Mouse (Mus musculus): Measurements from ENCODE around the gene Phf21a. TPM values are rescaled to one million over a fixed set of nuclear protein-coding genes. Genes with fewer than 3 reads are reported as not detected.
A peak's percentile ranks its signal among the peaks of the same experiment; 100 is the strongest.

The Phf21a gene
- polyA plus RNA-seq, 1 experiment from 2014 or later: 34.1 TPM

- Histone ChIP-seq H3K9me3 (ENCODE audit: control insufficient read depth, low read length) (no peaks in the 10 kb centered on the region), H3K4me1 (ENCODE audit: control insufficient read depth, insufficient read depth, low read length) (no peaks in the 10 kb centered on the region), H3K4me3 (ENCODE audit: low read depth, low read length) (no peak overlapping the region), H3K9ac (ENCODE audit: low read length) (no peak overlapping the region), H3K27me3 (ENCODE audit: control insufficient read depth, insufficient read depth, low read length) (no peaks in the 10 kb centered on the region), H3K36me3 (ENCODE audit: control insufficient read depth, insufficient read depth, low read length) (no peaks in the 10 kb centered on the region), H3K4me2 (ENCODE audit: low read depth) (no peak overlapping the region), H3K27ac (ENCODE audit: low read depth, low read length) (no peak overlapping the region)
- 68% methylated on average over 7 of the region's 7 CpGs for WGBS
- ATAC-seq (ENCODE audit: insufficient read depth, low FRiP score, low TSS enrichment) (no peak), DNase-seq (ENCODE audit: low spot score) (no peak)
Measured at GRCm38 (mm10) chr2:92174265-92174664, 81.3 kb downstream of the Phf21a start.

GRCm38 (mm10) chr2:92175002-92175401 is 82.1 kb downstream of the Phf21a start:
- 95% methylated on average over 4 of the region's 4 CpGs for WGBS
- no peaks in the 10 kb centered on the region for H3K4me1 ChIP-seq (ENCODE audit: control insufficient read depth, insufficient read depth, low read length)
- ATAC-seq (ENCODE audit: insufficient read depth, low FRiP score, low TSS enrichment) (no peak), DNase-seq (ENCODE audit: low spot score) (no peak)
- no peaks in the 10 kb centered on the region for H3K36me3 ChIP-seq (ENCODE audit: control insufficient read depth, insufficient read depth, low read length)
- H3K4me2 ChIP-seq (ENCODE audit: low read depth): no peak overlapping the region
- no peaks in the 10 kb centered on the region for H3K27me3 ChIP-seq (ENCODE audit: control insufficient read depth, insufficient read depth, low read length)
- H3K9ac ChIP-seq (ENCODE audit: low read length): no peak overlapping the region
- H3K9me3 ChIP-seq (ENCODE audit: control insufficient read depth, low read length): no peaks in the 10 kb centered on the region
- no peak overlapping the region for H3K27ac ChIP-seq (ENCODE audit: low read depth, low read length)
- H3K4me3 ChIP-seq (ENCODE audit: low read depth, low read length): no peak overlapping the region

GRCm38 (mm10) chr2:92176292-92176691 is 83.4 kb downstream of the Phf21a start:
- H3K9me3 ChIP-seq (ENCODE audit: control insufficient read depth, low read length): no peaks in the 10 kb centered on the region
- no peaks in the 10 kb centered on the region for H3K4me1 ChIP-seq (ENCODE audit: control insufficient read depth, insufficient read depth, low read length)
- no peak for DNase-seq (ENCODE audit: low spot score)
- H3K36me3 ChIP-seq (ENCODE audit: control insufficient read depth, insufficient read depth, low read length): no peaks in the 10 kb centered on the region
- WGBS: 60% methylated on average over 4 of the region's 4 CpGs
- H3K27me3 ChIP-seq (ENCODE audit: control insufficient read depth, insufficient read depth, low read length): no peaks in the 10 kb centered on the region
- H3K27ac ChIP-seq (ENCODE audit: low read depth, low read length): no peak overlapping the region
- H3K9ac ChIP-seq (ENCODE audit: low read length): no peak overlapping the region
- no peak overlapping the region for H3K4me3 ChIP-seq (ENCODE audit: low read depth, low read length)
- no peak overlapping the region for H3K4me2 ChIP-seq (ENCODE audit: low read depth)
- no peak for ATAC-seq (ENCODE audit: insufficient read depth, low FRiP score, low TSS enrichment)

- ATAC-seq (ENCODE audit: insufficient read depth, low FRiP score, low TSS enrichment): no peak
Measured at GRCm38 (mm10) chr2:92182146-92182756, 89.3 kb downstream of the Phf21a start.

GRCm38 (mm10) chr2:92182981-92183501 is 90.1 kb downstream of the Phf21a start:
- peak overlapping the region; percentile 91 for H3K4me2 ChIP-seq (ENCODE audit: low read depth)
- no peaks in the 10 kb centered on the region for H3K27me3 ChIP-seq (ENCODE audit: control insufficient read depth, insufficient read depth, low read length)
- H3K36me3 ChIP-seq (ENCODE audit: control insufficient read depth, insufficient read depth, low read length): no peaks in the 10 kb centered on the region
- peak overlapping the region; percentile 90 for H3K9ac ChIP-seq (ENCODE audit: low read length)
- H3K9me3 ChIP-seq (ENCODE audit: control insufficient read depth, low read length): no peaks in the 10 kb centered on the region
- H3K4me3 ChIP-seq (ENCODE audit: low read depth, low read length): peak overlapping the region; percentile 89
- peak; percentile 81 for DNase-seq (ENCODE audit: low spot score)
- peak; percentile 60 for ATAC-seq (ENCODE audit: insufficient read depth, low FRiP score, low TSS enrichment)
- peak overlapping the region; percentile 100 for H3K27ac ChIP-seq (ENCODE audit: low read depth, low read length)
- H3K4me1 ChIP-seq (ENCODE audit: control insufficient read depth, insufficient read depth, low read length): peaks cover 18% of the 10 kb centered on the region; the same call in 1 of the 2 replicates
- WGBS: under 1% methylated on average over 37 of the region's 41 CpGs

More at GRCm38 (mm10) chr2:92182146-92182756, 89.3 kb downstream of the Phf21a start:
- Histone ChIP-seq H3K4me1 (ENCODE audit: control insufficient read depth, insufficient read depth, low read length) (peaks cover 12% of the 10 kb centered on the region; the same call in 1 of the 2 replicates), H3K27me3 (ENCODE audit: control insufficient read depth, insufficient read depth, low read length) (no peaks in the 10 kb centered on the region), H3K4me3 (ENCODE audit: low read depth, low read length) (peak overlapping the region; percentile 89), H3K36me3 (ENCODE audit: control insufficient read depth, insufficient read depth, low read length) (no peaks in the 10 kb centered on the region), H3K9me3 (ENCODE audit: control insufficient read depth, low read length) (no peaks in the 10 kb centered on the region), H3K27ac (ENCODE audit: low read depth, low read length) (peak overlapping the region; percentile 100), H3K4me2 (ENCODE audit: low read depth) (peak overlapping the region; percentile 91), H3K9ac (ENCODE audit: low read length) (peak overlapping the region; percentile 90)
- 3% methylated on average over 11 of the region's 11 CpGs for WGBS
- peak; percentile 31 for DNase-seq (ENCODE audit: low spot score)

GRCm38 (mm10) chr2:92183613-92184076 is 90.7 kb downstream of the Phf21a start:
- peak overlapping the region; percentile 89 for H3K4me3 ChIP-seq (ENCODE audit: low read depth, low read length)
- ATAC-seq (ENCODE audit: insufficient read depth, low FRiP score, low TSS enrichment): peak; percentile 69
- peak overlapping the region; percentile 90 for H3K9ac ChIP-seq (ENCODE audit: low read length)
- no peaks in the 10 kb centered on the region for H3K9me3 ChIP-seq (ENCODE audit: control insufficient read depth, low read length)
- H3K27ac ChIP-seq (ENCODE audit: low read depth, low read length): peak overlapping the region; percentile 100
- peak overlapping the region; percentile 91 for H3K4me2 ChIP-seq (ENCODE audit: low read depth)
- H3K4me1 ChIP-seq (ENCODE audit: control insufficient read depth, insufficient read depth, low read length): peaks cover 20% of the 10 kb centered on the region; the same call in 1 of the 2 replicates
- peak; percentile 94 for DNase-seq (ENCODE audit: low spot score)
- H3K27me3 ChIP-seq (ENCODE audit: control insufficient read depth, insufficient read depth, low read length): no peaks in the 10 kb centered on the region
- no peaks in the 10 kb centered on the region for H3K36me3 ChIP-seq (ENCODE audit: control insufficient read depth, insufficient read depth, low read length)
- under 1% methylated on average over 24 of the region's 40 CpGs for WGBS

- Histone ChIP-seq H3K4me3 (ENCODE audit: low read depth, low read length) (peak overlapping the region; percentile 89), H3K36me3 (ENCODE audit: control insufficient read depth, insufficient read depth, low read length) (no peaks in the 10 kb centered on the region), H3K4me2 (ENCODE audit: low read depth) (peak overlapping the region; percentile 91), H3K9ac (ENCODE audit: low read length) (peak overlapping the region; percentile 90), H3K9me3 (ENCODE audit: control insufficient read depth, low read length) (no peaks in the 10 kb centered on the region), H3K4me1 (ENCODE audit: control insufficient read depth, insufficient read depth, low read length) (peaks cover 23% of the 10 kb centered on the region; the same call in 1 of the 2 replicates), H3K27me3 (ENCODE audit: control insufficient read depth, insufficient read depth, low read length) (no peaks in the 10 kb centered on the region), H3K27ac (ENCODE audit: low read depth, low read length) (peak overlapping the region; percentile 100)
- ATAC-seq (ENCODE audit: insufficient read depth, low FRiP score, low TSS enrichment): peak; percentile 50
- DNase-seq (ENCODE audit: low spot score): peak; percentile 72
- under 1% methylated on average over 17 of the region's 19 CpGs for WGBS
Measured at GRCm38 (mm10) chr2:92184077-92184921, 91.4 kb downstream of the Phf21a start.

- Histone ChIP-seq H3K4me1 (ENCODE audit: control insufficient read depth, insufficient read depth, low read length) (peaks cover 23% of the 10 kb centered on the region; the same call in 1 of the 2 replicates), H3K4me2 (ENCODE audit: low read depth) (peak overlapping the region; percentile 91), H3K9ac (ENCODE audit: low read length) (peak overlapping the region; percentile 90), H3K9me3 (ENCODE audit: control insufficient read depth, low read length) (no peaks in the 10 kb centered on the region), H3K27ac (ENCODE audit: low read depth, low read length) (peak overlapping the region; percentile 100), H3K4me3 (ENCODE audit: low read depth, low read length) (peak overlapping the region; percentile 89), H3K36me3 (ENCODE audit: control insufficient read depth, insufficient read depth, low read length) (no peaks in the 10 kb centered on the region), H3K27me3 (ENCODE audit: control insufficient read depth, insufficient read depth, low read length) (no peaks in the 10 kb centered on the region)
- ATAC-seq (ENCODE audit: insufficient read depth, low FRiP score, low TSS enrichment): peak; percentile 52
- peak; percentile 84 for DNase-seq (ENCODE audit: low spot score)
- WGBS: under 1% methylated on average over 43 of the region's 47 CpGs
Measured at GRCm38 (mm10) chr2:92185062-92185765, 92.3 kb downstream of the Phf21a start.

All from neural tube, embryonic 11.5 days (tissue).